Mouse (Mus musculus) cerebellum, postnatal 25 days (tissue): Measurements from ENCODE around the gene Lpgat1.

Experiments
- DNase-seq, 2 experiments: peaks; one replicate each; pipeline ENCODE4 v3.0.0; 2021; ENCODE audit warnings: mixed read lengths in 2 of 2

Gene Lpgat1

DNA sequence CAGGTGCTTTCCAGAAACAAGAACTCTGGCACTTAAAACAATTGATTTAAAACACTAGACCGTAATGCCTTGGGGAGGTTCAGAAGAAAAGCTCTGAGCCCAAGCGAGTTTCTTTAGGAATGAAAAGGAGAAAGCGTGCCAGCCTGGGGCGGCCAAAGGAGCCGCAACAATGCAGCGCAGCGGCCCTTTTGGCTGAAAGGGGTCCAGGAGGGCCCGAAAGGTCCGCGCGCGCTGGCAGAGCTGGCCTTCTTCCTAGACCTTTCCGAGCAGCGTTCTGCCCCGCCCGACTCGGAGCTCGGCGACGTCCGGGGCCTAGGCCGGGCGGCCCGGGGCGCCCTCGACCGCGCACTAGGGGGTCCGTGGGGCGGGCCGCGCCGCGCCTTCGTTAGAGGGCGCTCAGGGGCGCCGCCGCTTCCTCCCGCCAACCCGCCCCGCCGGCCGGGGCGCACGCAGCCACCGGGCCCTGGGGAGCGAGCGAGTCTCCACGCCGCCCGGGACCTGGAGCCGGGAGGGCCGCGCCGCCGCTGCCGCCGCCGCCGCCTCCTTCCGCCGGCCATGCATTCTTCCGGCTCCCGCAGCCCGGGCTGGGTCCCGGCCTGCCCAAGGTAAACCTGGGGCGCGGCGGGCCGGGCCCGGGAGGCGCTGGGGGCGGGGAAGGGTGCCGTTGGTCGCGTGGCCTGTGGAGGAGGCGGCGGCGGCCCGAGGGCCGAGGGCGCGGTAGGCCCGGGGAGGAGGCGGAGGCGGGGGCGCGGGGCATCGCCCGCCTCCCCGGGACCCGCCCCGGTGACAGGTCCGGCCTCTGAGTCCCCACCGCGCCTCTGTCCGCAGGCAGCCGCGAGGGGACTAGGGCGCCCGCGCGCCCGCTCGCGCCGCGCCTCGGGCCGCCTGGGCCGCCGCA lies at the start of gene Lpgat1:
TSS of gene Lpgat1 (plus strand) at position 234 of the 898 bp plus-strand sequence.
- peak; percentile 84 for DNase-seq

DNA sequence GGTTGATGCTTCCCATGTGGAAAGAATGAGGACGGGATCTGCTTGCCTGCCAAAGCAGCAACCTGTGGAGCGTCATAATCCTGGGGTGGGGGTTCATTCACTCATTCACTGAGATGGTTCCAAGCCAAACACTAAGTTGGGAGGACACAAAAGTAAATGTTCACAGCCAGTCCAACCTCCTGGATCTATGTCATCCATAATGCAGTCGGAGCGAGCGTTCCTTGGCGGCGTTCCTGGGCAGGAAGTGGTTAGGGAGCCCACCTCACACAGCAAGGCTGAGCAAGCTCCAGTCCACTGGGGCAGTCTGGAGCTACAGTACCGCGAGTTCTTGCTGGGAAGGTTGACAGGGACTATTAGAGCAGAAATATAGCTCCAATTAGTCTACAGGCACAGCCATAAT lies 49.6 kb upstream of the Lpgat1 start:
- no peak for DNase-seq

DNA sequence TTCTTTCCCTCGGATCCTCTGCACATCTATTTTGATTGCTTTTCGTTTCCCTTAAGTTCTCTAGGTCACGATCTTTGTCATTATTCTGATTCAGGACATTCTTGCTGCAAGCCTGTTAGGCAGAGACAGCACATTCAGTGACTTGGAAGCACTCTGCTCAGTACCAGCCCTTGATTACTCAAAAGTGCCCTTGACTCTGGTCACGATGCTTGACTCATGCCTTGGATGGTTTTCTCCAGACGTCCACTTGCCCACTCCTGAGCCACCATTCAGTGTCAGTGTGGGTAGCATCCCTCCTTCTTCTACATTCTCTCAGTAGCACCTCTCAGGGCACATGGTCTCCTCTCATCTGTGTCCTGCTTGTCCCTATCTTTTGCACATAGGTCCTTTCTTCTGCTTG lies 43.6 kb upstream of the Lpgat1 start:
- no peak for DNase-seq

DNA sequence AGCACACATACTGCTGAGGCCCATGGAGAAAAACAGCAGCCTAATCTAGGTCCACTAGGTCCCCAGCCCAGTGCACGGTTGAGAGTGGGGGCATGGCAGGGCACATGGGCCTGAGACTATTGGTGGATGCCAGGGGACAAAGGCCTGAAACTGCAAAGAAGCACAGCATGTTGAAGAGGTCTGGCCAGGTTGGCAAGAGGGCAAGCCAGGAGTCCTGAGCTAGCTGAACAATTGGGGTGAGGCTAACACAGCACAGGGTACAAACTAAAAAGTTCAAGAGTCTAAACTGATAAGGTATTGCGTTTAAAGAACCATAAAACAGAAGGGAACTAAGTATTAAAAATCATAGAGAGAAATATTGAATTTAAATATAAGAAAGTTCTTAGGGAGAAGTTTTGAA lies 36.0 kb upstream of the Lpgat1 start:
- DNase-seq = no peak

DNA sequence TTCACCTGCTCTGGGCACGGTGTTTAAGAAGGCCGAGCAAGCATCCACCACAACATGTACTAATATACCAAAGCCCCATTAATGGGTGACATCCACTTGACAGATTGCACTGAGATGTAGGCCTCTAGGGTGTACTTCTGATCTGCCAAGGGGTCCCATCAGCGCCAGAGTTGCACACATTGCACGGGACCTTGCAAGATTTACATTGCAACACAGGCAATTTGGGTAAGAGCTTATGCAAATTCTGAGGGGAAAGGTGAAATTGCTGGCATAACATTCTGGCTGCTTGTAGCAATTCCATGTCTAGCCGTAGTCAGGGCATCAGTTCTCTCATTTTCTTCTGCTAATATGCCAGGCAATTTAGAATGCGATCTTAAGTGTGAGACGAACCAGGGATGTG lies 30.1 kb upstream of the Lpgat1 start:
- no peak for DNase-seq

DNA sequence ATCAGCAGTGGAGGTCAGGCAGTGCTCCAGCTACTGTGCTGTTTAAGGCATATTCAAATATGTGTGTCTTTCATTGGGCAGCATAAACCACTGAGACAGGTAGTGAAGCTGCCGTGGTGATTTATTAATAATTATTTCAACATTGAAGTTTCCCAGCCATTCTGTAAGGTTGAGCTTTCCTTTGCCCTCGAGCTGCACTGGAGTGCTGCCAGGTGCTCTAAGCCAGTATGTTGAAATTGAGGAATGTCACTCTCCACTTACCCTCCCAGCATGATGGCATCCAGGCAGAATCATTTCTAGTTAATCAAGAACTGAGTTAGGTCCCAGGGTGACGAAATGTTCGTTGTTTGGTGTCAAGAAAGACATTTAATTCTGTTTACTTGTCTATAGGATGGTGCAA lies 24.4 kb upstream of the Lpgat1 start:
- no peak for DNase-seq

DNA sequence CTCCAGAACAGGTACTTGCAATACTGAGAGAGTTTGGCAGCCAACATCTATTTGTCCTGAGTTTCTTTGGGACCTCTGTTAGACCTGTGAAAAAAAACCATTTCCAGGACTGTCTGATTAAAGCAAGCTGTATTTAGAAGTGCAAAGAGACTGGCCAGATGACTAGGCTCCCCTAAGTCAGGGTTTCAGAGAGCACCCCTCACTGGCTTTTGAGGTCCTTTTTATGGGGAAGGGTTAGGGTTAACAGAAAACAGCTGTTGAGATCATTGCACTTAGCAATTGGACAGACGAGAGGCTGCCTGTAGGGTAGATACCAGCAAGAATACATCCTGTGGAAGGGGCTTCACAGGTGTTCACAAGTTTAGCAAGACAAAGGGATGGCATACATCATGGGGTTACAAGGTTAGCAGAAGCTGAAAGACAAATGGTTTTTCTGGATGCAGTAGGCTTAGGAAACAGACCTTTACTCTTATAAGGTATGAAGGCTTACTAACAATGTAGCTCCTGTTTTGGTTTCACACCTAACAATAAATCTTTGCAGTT lies 19.3 kb upstream of the Lpgat1 start:
- no peak for DNase-seq

DNA sequence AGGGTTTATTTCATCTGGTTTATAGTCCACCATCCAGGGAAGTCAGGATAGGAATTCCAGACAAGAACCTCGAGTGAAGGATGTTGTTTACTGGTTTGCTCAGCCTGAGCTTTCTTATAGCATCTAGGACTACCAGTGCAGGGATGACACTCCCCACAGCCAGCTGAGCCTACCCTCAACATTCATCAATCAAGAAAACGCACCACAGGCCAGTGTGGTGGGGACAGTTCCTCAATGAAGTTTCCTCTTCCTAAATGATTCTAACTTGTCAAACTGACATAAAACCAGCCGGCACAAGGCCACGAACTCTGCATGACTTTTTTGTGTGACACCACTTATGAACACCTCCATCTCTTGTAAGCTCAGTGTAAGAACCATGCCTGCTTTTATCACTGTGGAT lies 13.1 kb upstream of the Lpgat1 start:
- no peak for DNase-seq

DNA sequence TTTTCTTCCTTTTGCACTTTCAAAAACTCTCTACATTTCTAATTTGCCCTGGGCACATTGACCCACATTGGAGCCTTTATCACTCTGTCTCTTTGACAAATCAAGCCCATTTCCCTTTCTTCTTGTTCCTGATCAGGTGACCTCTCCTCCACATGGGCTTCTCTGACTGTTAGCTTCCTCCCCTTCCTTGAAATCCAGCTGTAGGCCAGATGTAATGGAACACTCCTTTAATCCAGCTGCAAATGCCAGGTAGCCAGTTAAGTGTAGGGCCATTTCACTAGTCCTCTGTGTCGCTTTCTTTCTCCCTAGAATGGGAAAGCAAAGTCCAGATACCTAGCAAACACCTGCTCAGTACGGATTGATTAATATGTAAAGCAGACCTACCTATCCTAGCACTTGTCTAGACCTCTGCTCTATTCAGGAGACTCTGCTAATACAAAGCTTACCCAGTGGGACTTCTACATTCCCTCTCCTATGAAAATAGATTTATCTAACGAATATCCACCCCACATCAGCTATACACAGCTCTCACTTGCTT lies 11.0 kb upstream of the Lpgat1 start:
- DNase-seq = no peak

DNA sequence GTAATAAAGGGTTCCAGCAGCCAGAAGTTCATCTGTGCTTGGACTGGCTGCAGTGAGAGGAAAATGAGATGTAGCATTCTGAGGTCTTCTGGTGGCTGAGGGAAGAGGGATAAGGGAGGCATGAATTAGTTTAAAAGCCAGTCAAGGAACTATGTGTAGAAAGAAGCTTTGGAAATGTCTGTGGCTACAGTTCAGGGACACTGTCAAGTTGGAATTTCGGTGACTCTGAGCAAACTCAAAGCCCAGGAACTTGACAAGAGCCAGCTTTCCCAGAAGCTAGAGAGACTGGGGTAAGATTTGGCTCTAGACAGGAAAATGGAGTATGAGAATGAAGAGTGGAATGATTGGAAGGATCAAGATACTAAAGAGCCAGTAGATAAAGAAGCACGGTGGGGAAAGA lies 7.8 kb upstream of the Lpgat1 start:
- DNase-seq = no peak

DNA sequence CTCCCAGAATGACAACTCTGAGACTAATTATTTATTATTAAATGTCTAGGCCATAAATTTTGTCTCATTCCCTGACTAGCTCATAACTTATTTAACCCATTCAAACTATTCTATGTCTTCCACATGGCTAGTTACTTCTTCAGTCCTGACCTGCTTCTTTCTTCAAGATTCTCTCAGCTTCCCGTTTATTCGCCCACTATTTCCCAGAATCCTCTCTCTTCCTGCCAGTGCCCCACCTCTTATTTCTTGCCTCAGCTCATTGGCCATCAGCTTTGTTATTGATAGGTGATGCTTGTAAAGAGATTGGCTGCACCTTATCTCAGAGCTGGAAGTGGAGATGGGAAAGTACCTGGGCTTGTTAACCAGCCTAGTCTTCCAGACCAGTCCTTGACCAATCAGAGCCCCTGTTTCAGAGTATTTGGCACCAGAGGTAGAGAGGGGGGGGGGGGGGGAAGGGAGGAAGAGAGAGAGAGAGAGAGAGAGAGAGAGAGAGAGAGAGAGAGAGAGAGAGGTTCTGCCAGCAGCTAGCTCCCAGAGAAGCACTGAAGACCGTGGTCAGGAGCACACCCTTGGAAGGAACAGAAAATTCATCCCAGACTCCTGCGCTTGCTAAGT lies 5.3 kb upstream of the Lpgat1 start:
- DNase-seq = no peak

DNA sequence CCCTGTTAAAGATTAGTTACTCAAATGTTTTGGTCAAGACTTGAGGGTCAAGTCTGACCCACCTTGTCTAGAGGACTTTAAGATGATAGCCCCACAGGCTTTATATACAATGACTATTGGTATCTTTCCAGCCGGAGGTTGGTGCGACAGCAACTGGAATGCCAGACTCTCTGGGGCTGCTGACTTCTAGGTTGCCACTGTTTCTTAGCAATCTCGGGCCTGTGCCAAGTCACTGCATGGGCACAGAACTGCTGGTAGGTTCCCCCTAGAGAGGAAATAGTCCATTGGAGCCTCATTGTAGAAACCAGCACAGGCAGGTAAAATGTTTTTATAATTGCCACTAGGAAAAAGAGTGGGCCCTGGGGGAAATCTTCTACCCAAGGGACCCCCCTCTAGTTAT lies 3.8 kb upstream of the Lpgat1 start:
- no peak for DNase-seq

DNA sequence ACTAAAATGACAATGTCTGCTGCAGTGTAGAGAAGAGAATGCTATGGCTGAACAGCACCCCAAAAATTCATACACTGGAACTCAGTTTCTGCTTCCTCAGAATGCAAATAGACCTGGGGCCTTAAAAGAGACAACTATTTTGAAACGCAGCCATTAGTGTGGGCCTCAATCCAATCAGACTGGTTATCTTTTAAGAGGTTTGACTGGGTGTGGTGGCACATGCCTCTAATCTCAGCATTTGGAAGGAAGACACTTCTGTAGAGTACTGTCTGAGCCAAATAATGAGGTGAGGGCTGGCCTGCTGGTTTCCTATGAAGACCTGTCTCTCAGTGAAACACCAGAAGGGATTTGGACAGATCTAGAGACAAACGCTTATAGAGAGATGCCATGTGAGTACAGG lies 2.5 kb upstream of the Lpgat1 start:
- DNase-seq = no peak

DNA sequence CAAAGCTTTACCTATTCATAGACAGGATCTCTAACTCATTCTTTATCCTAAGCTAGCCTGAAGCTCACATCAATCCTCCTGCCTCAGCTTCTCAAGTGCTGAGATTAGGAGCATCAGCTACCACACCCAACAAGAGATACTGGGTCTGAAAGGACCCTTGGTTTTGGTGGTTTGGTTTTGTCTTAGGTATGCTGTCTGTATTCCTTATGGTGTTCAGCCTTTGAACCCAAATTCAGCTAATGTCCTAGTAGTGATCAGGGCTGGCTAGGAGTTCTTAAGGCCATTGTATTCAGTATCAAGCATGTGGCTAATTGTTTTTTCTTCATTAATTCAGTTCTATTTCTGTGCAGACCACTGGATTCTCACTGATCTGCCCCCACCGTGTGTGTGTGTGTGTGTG lies 493 bp upstream of the Lpgat1 start:
- DNase-seq = no peak

DNA sequence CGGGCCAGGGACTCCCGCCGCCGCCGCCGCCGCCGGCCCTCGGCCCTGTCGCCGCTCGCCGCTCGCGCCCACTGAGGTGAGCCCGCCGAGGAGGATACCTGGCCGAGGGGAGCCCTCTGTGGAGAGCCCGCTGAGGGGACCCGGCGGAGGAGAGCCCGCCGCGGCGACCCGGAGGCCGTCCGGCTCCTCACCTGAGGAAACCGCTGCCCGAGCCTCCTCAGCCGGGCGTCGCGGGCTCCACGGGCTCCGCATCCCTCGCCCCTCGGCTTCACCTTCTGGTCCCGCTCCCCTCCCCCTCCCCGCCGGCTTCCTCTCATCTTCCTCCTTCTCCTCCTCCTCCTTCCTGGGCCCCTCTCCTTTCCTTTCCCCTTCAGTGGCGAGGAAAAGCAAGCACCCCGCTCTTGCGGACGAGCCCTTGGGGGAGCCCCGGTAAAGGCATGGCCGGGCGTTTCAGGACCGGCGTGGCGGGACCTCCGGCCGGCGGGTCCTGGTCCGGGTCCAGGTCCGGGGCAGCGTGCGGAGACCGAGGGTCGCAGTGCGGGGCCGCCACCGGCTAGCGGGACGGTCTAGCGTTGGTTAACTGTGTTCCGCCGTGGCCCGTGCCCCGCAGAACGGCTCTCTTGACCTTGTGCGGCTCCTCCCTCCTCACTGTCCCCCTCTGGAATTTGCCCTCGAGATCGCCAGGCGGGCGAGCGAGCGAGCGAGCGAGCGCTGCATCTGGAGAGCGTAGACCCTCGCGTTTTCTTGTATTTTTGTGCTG lies 1.1 kb downstream of the Lpgat1 start:
- peak in 1 of 2 experiments; percentile 66 for DNase-seq

DNA sequence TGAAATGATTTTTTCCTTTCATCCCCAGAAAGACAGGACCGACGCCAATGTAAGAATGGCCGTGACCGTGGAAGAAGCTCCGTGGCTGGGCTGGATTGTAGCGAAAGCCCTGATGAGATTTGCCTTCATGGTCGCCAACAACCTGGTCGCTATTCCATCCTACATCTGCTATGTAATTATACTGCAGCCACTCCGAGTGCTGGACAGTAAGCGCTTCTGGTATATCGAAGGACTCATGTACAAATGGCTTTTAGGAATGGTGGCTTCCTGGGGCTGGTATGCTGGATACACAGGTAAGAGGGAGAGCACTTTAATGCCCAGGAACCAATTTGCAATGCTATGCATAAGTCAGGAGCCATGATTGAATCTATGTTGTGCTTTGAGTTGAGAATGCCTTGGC lies 1.7 kb downstream of the Lpgat1 start:
- peak; percentile 36 to 56 for DNase-seq

DNA sequence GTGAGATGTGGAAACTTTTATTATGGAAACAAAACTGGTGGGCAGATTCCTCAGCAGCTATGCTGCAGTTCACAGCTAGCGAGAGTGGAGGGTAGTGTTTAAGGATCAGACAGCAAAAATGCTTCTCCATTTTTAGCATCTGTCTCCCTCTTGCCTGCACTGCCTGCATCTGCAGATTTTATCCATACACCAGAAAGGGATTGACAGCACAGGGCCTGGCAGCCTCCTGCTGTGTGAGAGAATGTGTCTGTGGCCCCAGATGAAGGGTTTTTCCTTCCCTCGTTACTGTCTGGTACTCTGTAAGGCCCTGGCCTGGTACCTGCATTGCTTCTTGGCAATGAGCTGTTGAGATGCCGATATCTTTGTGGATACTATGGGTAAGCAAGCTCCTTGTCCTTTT lies 2.8 kb downstream of the Lpgat1 start:
- DNase-seq = peak; percentile 15 to 18

DNA sequence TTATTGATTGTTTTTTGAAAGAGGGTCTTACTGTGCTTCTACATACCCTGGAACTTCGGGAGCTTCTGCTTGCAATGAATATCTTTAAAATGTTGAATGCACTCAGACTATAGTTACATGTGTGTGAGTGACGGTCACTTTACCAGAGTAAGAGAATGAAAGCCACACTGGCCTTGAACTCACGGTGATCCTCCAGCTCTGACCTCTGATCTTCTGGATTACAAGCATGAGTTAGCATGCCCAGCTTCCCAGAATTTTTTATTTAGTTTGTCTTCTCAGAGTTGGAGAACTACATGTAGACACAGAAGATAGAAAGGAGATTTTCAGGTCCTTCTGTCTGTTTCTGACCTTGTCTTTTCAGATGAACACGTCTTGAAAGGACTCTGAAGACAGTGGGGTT lies 5.1 kb downstream of the Lpgat1 start:
- no peak for DNase-seq

DNA sequence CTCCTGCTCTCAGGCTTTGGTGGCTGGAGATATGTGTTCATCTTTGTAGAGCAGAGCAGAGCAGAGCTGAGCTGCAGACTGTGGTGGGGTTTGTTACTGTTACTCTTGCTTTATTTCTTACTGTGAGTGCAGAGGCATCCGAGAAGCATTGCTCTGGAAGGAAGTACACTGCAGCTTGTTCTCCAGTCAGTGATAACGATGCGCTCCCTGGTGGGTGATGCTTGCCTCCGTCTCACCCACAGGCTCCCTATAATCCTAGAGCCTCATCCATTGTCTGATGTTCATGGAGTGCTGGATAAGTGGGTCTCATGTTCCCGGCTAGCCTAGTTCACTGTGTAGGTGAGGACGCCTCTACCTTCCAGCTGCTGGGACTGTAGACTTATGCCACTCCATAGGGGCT lies 6.0 kb downstream of the Lpgat1 start:
- no peak for DNase-seq

DNA sequence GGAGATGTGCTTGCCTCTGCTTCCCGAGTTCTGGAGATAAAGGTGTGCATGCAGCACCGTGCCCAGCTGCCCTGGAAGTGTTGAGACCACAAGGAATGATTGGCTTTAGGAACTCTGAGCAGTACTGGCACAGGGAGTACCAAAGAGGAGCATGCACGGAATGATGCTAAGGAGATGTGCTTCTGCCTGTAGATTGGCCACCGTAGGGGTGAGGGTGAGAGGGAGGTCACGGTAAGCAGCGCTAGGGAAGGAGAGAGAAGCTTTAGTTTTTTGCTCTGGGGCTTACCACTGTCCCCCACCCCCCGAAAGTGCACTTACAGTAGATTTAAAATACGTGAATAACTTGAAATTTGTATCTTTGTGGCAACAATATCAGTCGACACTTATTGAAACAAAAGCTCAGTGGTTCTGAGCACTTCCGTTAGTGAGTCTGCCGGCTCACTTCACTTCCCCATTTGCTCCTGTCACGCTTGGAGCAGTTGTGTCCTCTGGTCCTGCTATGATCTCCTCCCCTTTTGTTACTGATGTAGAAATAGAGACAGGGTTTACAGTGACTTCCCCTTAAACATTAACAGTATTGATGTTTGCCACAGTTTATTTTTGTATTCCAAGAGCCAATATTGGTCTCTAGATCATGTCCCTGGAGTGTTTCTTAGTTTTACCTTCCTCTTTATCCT lies 6.9 kb downstream of the Lpgat1 start:
- DNase-seq = no peak

DNA sequence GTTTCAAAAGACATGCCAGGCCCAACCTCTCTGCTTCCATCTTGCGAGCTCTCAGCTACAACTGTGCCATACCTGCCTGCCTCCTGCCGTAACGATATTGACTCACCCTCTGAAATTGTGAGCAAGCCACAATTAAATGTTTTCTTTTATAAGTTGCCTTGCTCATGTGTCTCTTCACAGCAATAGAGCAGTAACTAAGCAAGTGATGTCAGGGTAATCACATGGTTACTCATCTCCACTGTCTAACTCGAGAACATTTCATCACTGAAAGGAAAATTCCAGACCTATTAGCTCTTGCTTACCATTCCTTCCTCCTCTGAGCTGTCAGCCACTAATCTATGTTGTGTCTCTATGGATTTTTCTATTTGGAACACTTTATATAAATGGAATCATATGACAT lies 15.0 kb downstream of the Lpgat1 start:
- DNase-seq = no peak

DNA sequence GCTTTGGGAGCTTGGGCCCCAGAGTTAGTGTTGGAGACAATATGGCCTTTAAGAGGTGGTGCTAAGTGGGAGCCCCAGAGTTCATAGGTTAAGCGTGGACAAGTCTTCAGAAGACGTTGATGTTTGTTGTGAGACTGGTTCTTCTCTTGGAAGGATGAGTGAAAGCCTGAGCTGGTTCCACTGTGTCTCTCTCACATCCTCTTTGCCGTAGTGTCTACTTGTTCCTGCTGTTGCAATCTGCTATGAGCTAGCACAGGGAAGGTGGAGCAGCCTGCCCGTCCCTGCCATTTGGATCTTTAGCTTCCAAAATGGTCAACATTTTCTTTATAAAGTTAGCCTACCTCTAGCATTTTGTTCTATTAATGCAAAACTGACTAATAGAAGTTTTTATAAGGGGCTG lies 16.2 kb downstream of the Lpgat1 start:
- DNase-seq = no peak

DNA sequence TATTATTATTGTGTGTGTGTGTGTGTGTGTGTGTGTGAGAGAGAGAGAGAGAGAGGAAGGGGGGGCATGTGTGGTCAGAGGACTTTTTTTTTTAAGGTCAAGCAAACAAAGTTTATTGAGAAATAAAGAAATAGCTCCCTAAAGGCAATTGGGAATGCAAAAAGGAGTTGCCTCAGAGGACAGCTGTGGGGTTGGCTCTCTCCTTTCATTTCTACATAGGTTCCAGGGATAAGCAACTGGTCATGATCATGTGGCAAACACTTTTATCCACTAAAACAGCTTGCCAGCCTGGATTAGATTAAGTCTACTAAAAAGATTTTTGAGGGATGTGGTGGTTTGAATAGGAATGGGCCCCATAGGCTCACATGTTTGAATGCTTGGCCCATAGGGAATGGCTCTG lies 18.8 kb downstream of the Lpgat1 start:
- no peak for DNase-seq
